Mouse (Mus musculus) midbrain, embryonic 11.5 days (tissue): Measurements from ENCODE around the gene Rars. TPM values are rescaled to one million over a fixed set of nuclear protein-coding genes. Genes with fewer than 3 reads are reported as not detected.
A peak's percentile ranks its signal among the peaks of the same experiment; 100 is the strongest.
"Not testable (repeated sequence)": the region's sequence is repeated elsewhere in the genome, so short reads cannot be mapped to it uniquely, and the experiment has no call there.

Source experiments
- ATAC-seq: fragments of 200-750 bp; cut with Nextera tagmentation; 2 replicates; pipeline ENCODE4 v1.8.0; 2017; ENCODE audit warnings: moderate TSS enrichment, moderate library complexity; ENCODE audit not compliant: low FRiP score
- DNase-seq: peaks from one replicate; pipeline ENCODE4 v3.0.0; 2015; ENCODE audit warnings: low spot score; ENCODE audit errors: missing footprints
- H3K27ac ChIP-seq: fragments of 300-500 bp; sonication (generic); 2 replicates; pipeline ENCODE4 v1.5.1; 2014; ENCODE audit warnings: low read depth, low read length
- H3K27me3 ChIP-seq: fragments of 300-500 bp; sonication (generic); 2 replicates; pipeline ENCODE4 v1.6.1; 2014; ENCODE audit warnings: mild to moderate bottlenecking, low read length, moderate library complexity, mixed read lengths; ENCODE audit not compliant: control insufficient read depth, insufficient read depth
- H3K36me3 ChIP-seq: fragments of 300-500 bp; sonication (generic); 2 replicates; pipeline ENCODE4 v1.6.1; 2014; ENCODE audit warnings: mild to moderate bottlenecking, low read length, moderate library complexity, mixed read lengths; ENCODE audit not compliant: control insufficient read depth, insufficient read depth
- H3K4me1 ChIP-seq: fragments of 300-500 bp; sonication (generic); 2 replicates; pipeline ENCODE4 v1.6.1; 2014; ENCODE audit warnings: low read length; ENCODE audit not compliant: control insufficient read depth, insufficient read depth
- H3K4me2 ChIP-seq: fragments of 300-500 bp; sonication (generic); 2 replicates; pipeline ENCODE4 v1.6.1; 2014; ENCODE audit warnings: mild to moderate bottlenecking, moderate library complexity
- H3K4me3 ChIP-seq: fragments of 300-500 bp; sonication (generic); 2 replicates; pipeline ENCODE4 v1.5.1; 2014; ENCODE audit warnings: low read depth, low read length
- H3K9ac ChIP-seq: fragments of 300-500 bp; sonication (generic); 2 replicates; pipeline ENCODE4 v1.6.1; 2014; ENCODE audit warnings: low read length
- H3K9me3 ChIP-seq: fragments of 300-500 bp; sonication (generic); 2 replicates; pipeline ENCODE4 v1.6.1; 2016; ENCODE audit warnings: low read length; ENCODE audit not compliant: control insufficient read depth
- WGBS: fragments of 180-500 bp; shearing (Covaris S2); extraction: QIAGEN DNeasy Blood & Tissue Kit; methylation state at CpG from one replicate; pipeline ENCODE4 v1.1.7; 2014; 5-methylcytosine and 5-hydroxymethylcytosine counted together
- polyA plus RNA-seq: library from polyadenylated mRNA; unstranded; fragments of >200 nt; fragmentation: Nextera tagmentation; extraction: Ambion mirVana; gene quantifications from 2 replicates; pipeline ENCODE4 v1.2.1, GENCODE M21; 2014

The Rars gene
- polyA plus RNA-seq, 1 experiment from 2014 or later, result 116 TPM

GRCm38 (mm10) chr11:35841738-35842325 lies 7.5 kb upstream of the Rars start:
- Histone ChIP-seq H3K4me1 (no peaks in the 10 kb centered on the region), H3K27me3 (no peaks in the 10 kb centered on the region), H3K9me3 (no peaks in the 10 kb centered on the region), H3K27ac (no peak overlapping the region), H3K4me3 (no peak overlapping the region), H3K36me3 (0 out of 2 replicates have a peak, but pooled peaks cover 2% of the 10 kb centered on the region), H3K4me2 (no peak overlapping the region), H3K9ac (no peak overlapping the region)
- DNase-seq (no peak), ATAC-seq (no peak)
- 85% methylated on average over 21 of the region's 21 CpGs for WGBS

- WGBS, result 93% methylated on average over 4 of the region's 4 CpGs
These were observed 6.5 kb upstream of the Rars start for GRCm38 (mm10) chr11:35840806-35841205.

GRCm38 (mm10) chr11:35840282-35840681 lies 6.0 kb upstream of the Rars start:
- Histone ChIP-seq H3K27ac (no peak overlapping the region), H3K4me1 (no peaks in the 10 kb centered on the region)
- 85% methylated on average over 7 of the region's 7 CpGs for WGBS

More at GRCm38 (mm10) chr11:35840806-35841205, 6.5 kb upstream of the Rars start:
- H3K27ac ChIP-seq, H3K9me3 ChIP-seq, H3K4me3 ChIP-seq, H3K4me1 ChIP-seq, H3K36me3 ChIP-seq, ATAC-seq, DNase-seq, H3K9ac ChIP-seq, H3K4me2 ChIP-seq, H3K27me3 ChIP-seq: not testable (repeated sequence)

GRCm38 (mm10) chr11:35838345-35839338 lies 4.3 kb upstream of the Rars start:
- ATAC-seq (peak; percentile 85), DNase-seq (peak; percentile 96)
- peak overlapping the region; percentile 54 for H3K9ac ChIP-seq

More at GRCm38 (mm10) chr11:35840282-35840681, 6.0 kb upstream of the Rars start:
- Histone ChIP-seq H3K4me3 (no peak overlapping the region), H3K9me3 (no peaks in the 10 kb centered on the region), H3K9ac (no peak overlapping the region), H3K36me3 (0 out of 2 replicates have a peak, but pooled peaks cover 2% of the 10 kb centered on the region), H3K27me3 (no peaks in the 10 kb centered on the region), H3K4me2 (no peak overlapping the region)
- DNase-seq (no peak), ATAC-seq (no peak)

GRCm38 (mm10) chr11:35837156-35838126 lies 3.1 kb upstream of the Rars start:
- DNase-seq (no peak), ATAC-seq (no peak)
- no peaks in the 10 kb centered on the region for H3K36me3 ChIP-seq
- no peak overlapping the region for H3K9ac ChIP-seq
- no peak overlapping the region for H3K27ac ChIP-seq
- H3K4me1 ChIP-seq, result peaks cover 7% of the 10 kb centered on the region
- no peaks in the 10 kb centered on the region for H3K9me3 ChIP-seq
- 83% methylated on average over 5 of the region's 5 CpGs for WGBS
- no peaks in the 10 kb centered on the region for H3K27me3 ChIP-seq
- no peak overlapping the region for H3K4me2 ChIP-seq
- no peak overlapping the region for H3K4me3 ChIP-seq

More at GRCm38 (mm10) chr11:35838345-35839338, 4.3 kb upstream of the Rars start:
- H3K9me3 ChIP-seq, result no peaks in the 10 kb centered on the region
- 27% methylated on average over 28 of the region's 28 CpGs for WGBS
- H3K4me2 ChIP-seq, result peak overlapping the region; percentile 52
- peaks cover 2% of the 10 kb centered on the region for H3K4me1 ChIP-seq
- H3K4me3 ChIP-seq, result peak overlapping the region; percentile 20; the same call in 1 of the 2 replicates
- H3K27me3 ChIP-seq, result no peaks in the 10 kb centered on the region
- H3K27ac ChIP-seq, result no peak overlapping the region
- 0 out of 2 replicates have a peak, but pooled peaks cover 2% of the 10 kb centered on the region for H3K36me3 ChIP-seq

GRCm38 (mm10) chr11:35833270-35833669 lies 1.0 kb downstream of the Rars start:
- Histone ChIP-seq H3K4me2 (peak overlapping the region; percentile 65), H3K9me3 (no peaks in the 10 kb centered on the region), H3K4me1 (peaks cover 7% of the 10 kb centered on the region), H3K27ac (no peak overlapping the region), H3K9ac (peak overlapping the region; percentile 76; the same call in 1 of the 2 replicates), H3K36me3 (peaks cover 10% of the 10 kb centered on the region), H3K4me3 (peak overlapping the region; percentile 71), H3K27me3 (no peaks in the 10 kb centered on the region)
- DNase-seq (no peak), ATAC-seq (no peak)
- WGBS, result 86% methylated on average over 6 of the region's 6 CpGs

GRCm38 (mm10) chr11:35832139-35832538 lies 2.2 kb downstream of the Rars start:
- WGBS, result 79% methylated on average over 4 of the region's 4 CpGs
- H3K27me3 ChIP-seq, result no peaks in the 10 kb centered on the region
- no peaks in the 10 kb centered on the region for H3K9me3 ChIP-seq
- no peak overlapping the region for H3K4me2 ChIP-seq
- no peak overlapping the region for H3K9ac ChIP-seq
- DNase-seq (no peak), ATAC-seq (no peak)
- peaks cover 7% of the 10 kb centered on the region for H3K4me1 ChIP-seq
- H3K4me3 ChIP-seq, result no peak overlapping the region
- H3K36me3 ChIP-seq, result peaks cover 15% of the 10 kb centered on the region
- H3K27ac ChIP-seq, result no peak overlapping the region

- Histone ChIP-seq H3K4me3 (no peak overlapping the region), H3K4me2 (no peak overlapping the region), H3K9me3 (no peaks in the 10 kb centered on the region), H3K4me1 (no peaks in the 10 kb centered on the region), H3K9ac (no peak overlapping the region), H3K36me3 (peaks cover 28% of the 10 kb centered on the region), H3K27me3 (no peaks in the 10 kb centered on the region), H3K27ac (no peak overlapping the region)
- 94% methylated on average over 6 of the region's 6 CpGs for WGBS
- ATAC-seq (no peak), DNase-seq (no peak)
These were observed 6.6 kb downstream of the Rars start for GRCm38 (mm10) chr11:35827714-35828113.
